Mouse (Mus musculus): ENCODE data around the gene Evl. TPM values are rescaled to one million over a fixed set of nuclear protein-coding genes. Genes with fewer than 3 reads are reported as not detected.

The Evl gene
- polyA plus RNA-seq, 1 experiment: 80.6 TPM

DNA sequence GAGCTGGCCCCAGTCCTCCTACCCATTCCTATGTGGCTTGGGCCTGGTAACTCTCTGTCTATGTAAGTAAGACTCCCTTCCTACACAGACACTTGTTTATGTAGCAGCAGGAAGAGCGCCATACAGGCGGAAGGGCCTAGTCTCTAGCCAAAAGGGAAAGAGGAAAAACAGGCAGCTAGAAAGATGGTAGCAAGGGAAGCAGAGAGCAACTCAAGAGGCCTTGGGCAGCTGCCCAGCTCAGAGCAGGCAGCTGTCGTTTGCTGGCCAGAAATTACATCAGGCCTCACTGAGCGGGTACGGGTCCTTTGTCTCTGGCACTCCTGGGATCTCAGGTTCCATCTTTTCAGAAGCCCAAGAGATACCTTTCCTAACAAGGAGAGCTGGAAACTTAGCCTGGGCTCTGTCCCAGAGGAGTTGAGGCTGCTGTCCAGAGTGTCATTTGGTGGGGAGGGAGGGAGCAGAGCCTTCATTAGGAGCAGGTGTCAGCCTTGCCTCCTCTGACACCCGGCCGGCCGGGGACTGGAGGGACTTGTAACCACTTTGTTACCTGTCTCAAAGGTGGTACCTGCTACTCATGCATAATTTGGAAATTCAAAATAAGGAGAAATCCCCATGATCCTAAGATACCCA lies 114.2 kb downstream of the Evl start:
- TF ChIP-seq CTCF (IDR thresholded peaks at IDR 0.05; ENCODE audit: borderline replicate concordance, insufficient read depth, low read length) (no peak), POLR2A (IDR thresholded peaks at IDR 0.05; ENCODE audit: low read depth, low read length) (no peak)
- Histone ChIP-seq H3K4me1 (ENCODE audit: control insufficient read depth, insufficient read depth, low read length) (no peaks in the 10 kb centered on the region), H3K27ac (ENCODE audit: insufficient read depth, low read length) (no peak overlapping the region), H3K4me3 (ENCODE audit: insufficient read depth, low read length) (no peak overlapping the region)

- TF ChIP-seq POLR2A (IDR thresholded peaks at IDR 0.05; ENCODE audit: low read depth, low read length) (no peak), CTCF (IDR thresholded peaks at IDR 0.05; ENCODE audit: borderline replicate concordance, insufficient read depth, low read length) (no peak)
These were observed 117.0 kb downstream of the Evl start for GRCm38 (mm10) chr12:108671541-108671940.

GRCm38 (mm10) chr12:108672908-108673307 lies 118.4 kb downstream of the Evl start:
- Histone ChIP-seq H3K4me3 (ENCODE audit: insufficient read depth, low read length) (no peak overlapping the region), H3K4me1 (ENCODE audit: control insufficient read depth, insufficient read depth, low read length) (no peaks in the 10 kb centered on the region; the same call in 1 of the 2 replicates), H3K27ac (ENCODE audit: insufficient read depth, low read length) (no peak overlapping the region)
- TF ChIP-seq CTCF (IDR thresholded peaks at IDR 0.05; ENCODE audit: borderline replicate concordance, insufficient read depth, low read length) (no peak), POLR2A (IDR thresholded peaks at IDR 0.05; ENCODE audit: low read depth, low read length) (no peak)

More at GRCm38 (mm10) chr12:108671541-108671940, 117.0 kb downstream of the Evl start:
- Histone ChIP-seq H3K4me3 (ENCODE audit: insufficient read depth, low read length) (no peak overlapping the region), H3K27ac (ENCODE audit: insufficient read depth, low read length) (no peak overlapping the region), H3K4me1 (ENCODE audit: control insufficient read depth, insufficient read depth, low read length) (no peaks in the 10 kb centered on the region; the same call in 1 of the 2 replicates)

DNA sequence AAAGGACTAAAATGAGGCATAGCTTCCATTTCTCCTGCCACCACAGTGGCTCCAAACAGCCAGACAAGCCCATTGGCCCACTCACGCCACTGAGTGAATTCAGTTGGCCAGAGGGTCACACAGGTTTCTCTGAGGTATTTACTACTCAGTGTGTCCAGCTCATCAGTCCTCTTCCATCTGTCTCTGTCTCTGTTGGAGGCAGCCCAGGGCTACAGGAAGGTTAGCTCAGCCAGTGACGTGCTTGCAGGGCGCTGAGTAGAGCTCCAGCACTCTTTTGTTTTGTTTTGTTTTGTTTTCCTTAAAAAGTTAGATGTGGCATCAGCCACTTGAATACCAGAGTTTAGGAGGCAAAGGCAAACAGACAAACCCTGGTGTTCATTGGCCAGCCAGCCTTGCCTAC lies 119.0 kb downstream of the Evl start:
- TF ChIP-seq CTCF (IDR thresholded peaks at IDR 0.05; ENCODE audit: borderline replicate concordance, insufficient read depth, low read length) (no peak), POLR2A (IDR thresholded peaks at IDR 0.05; ENCODE audit: low read depth, low read length) (no peak)
- no peaks in the 10 kb centered on the region; the same call in 1 of the 2 replicates for H3K4me1 ChIP-seq (ENCODE audit: control insufficient read depth, insufficient read depth, low read length)
- no peak overlapping the region for H3K27ac ChIP-seq (ENCODE audit: insufficient read depth, low read length)
- H3K4me3 ChIP-seq (ENCODE audit: insufficient read depth, low read length): no peak overlapping the region

DNA sequence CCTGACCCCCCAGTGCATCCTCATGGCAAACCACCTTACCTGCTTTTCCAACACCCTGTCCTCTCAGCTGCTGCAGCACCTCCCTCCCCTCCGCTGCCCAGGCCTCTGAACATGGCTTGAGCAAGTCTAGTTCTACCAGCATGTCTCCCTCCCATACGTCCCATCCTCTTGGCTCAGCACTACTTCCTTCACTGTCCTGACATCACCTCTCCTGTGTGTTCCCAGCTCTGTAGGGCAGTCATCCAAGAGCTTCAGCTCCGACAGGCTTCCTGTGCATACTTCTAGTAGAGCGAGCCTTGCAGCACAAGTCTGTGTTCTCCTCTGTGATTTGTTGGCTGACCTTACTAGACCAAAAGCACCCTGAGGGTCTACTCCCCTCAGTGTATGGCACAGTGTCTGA lies 120.0 kb downstream of the Evl start:
- H3K27ac ChIP-seq (ENCODE audit: insufficient read depth, low read length): no peak overlapping the region
- TF ChIP-seq CTCF (IDR thresholded peaks at IDR 0.05; ENCODE audit: borderline replicate concordance, insufficient read depth, low read length): no peak
- no peak for TF ChIP-seq POLR2A (IDR thresholded peaks at IDR 0.05; ENCODE audit: low read depth, low read length)
- H3K4me1 ChIP-seq (ENCODE audit: control insufficient read depth, insufficient read depth, low read length): no peaks in the 10 kb centered on the region; the same call in 1 of the 2 replicates
- H3K4me3 ChIP-seq (ENCODE audit: insufficient read depth, low read length): no peak overlapping the region

DNA sequence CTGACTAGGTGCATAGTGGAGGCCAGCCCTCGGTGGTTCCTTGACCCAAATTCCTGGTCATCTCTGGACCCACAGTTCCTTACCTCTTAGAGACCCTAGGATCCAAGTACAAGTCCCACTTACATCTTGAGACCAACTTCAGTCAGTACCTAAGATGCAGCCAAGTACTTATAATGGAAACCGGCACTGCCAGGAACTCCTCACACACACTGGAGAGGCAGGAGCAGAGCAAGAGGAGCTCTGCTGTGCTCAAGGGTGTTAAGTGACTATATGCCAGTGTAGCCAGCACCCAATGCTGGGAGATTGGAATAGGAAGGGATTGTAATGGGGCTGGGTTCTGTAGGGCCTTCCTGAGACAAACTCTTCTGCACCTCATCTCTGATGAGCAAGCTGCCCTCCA lies 120.4 kb downstream of the Evl start:
- Histone ChIP-seq H3K27ac (ENCODE audit: insufficient read depth, low read length) (no peak overlapping the region; the same call in 1 of the 2 replicates), H3K4me3 (ENCODE audit: insufficient read depth, low read length) (no peak overlapping the region), H3K4me1 (ENCODE audit: control insufficient read depth, insufficient read depth, low read length) (no peaks in the 10 kb centered on the region; the same call in 1 of the 2 replicates)
- TF ChIP-seq POLR2A (IDR thresholded peaks at IDR 0.05; ENCODE audit: low read depth, low read length): no peak
- no peak for TF ChIP-seq CTCF (IDR thresholded peaks at IDR 0.05; ENCODE audit: borderline replicate concordance, insufficient read depth, low read length)

DNA sequence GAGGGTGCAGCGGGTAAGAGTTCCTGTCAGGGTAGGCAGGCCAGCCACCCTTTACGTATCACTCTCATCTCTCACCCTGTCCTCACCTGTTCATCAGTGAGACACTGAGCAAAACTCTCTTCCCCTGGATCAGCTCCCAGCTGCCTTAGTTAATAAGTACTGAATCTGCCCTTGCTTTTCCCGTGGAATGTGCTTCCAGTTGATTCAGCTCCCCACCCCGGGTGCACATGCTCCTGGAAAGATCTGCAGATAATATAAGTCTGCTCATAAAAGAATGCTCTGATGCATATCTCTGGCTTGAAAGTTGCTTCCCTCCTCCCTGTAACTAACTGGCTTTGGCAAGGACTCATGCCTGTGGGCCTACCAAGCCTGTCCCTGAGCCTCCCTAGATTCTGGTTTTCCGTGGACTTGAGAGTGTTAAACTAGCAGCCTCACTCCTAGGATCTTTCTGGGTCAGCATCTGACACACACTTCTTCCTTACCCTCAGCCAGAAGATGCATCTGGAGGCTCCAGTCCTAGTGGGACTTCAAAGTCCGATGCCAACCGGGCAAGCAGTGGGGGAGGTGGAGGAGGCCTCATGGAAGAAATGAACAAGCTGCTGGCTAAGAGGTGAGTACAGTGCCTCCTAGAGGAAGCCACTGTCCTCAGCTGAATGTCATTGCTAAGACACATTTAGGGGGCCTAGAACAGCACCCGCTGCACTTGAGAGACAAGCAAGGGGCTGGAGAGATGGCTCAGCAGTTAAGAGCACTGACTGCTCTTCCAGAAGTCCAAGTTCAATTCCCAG lies 121.3 kb downstream of the Evl start:
- peak overlapping the region; percentile 80; the same call in 1 of the 2 replicates for H3K27ac ChIP-seq (ENCODE audit: insufficient read depth, low read length)
- TF ChIP-seq CTCF (IDR thresholded peaks at IDR 0.05; ENCODE audit: borderline replicate concordance, insufficient read depth, low read length) (0 out of 2 replicates have a peak, but pooled peaks have one; percentile 14), POLR2A (IDR thresholded peaks at IDR 0.05; ENCODE audit: low read depth, low read length) (no peak)
- H3K4me3 ChIP-seq (ENCODE audit: insufficient read depth, low read length): no peak overlapping the region

GRCm38 (mm10) chr12:108677116-108677515 lies 122.6 kb downstream of the Evl start:
- Histone ChIP-seq H3K4me1 (ENCODE audit: control insufficient read depth, insufficient read depth, low read length) (no peaks in the 10 kb centered on the region; the same call in 1 of the 2 replicates), H3K27ac (ENCODE audit: insufficient read depth, low read length) (no peak overlapping the region), H3K4me3 (ENCODE audit: insufficient read depth, low read length) (no peak overlapping the region)
- TF ChIP-seq POLR2A (IDR thresholded peaks at IDR 0.05; ENCODE audit: low read depth, low read length) (no peak), CTCF (IDR thresholded peaks at IDR 0.05; ENCODE audit: borderline replicate concordance, insufficient read depth, low read length) (no peak)

More for the DNA sequence above, 121.3 kb downstream of the Evl start:
- no peaks in the 10 kb centered on the region; the same call in 1 of the 2 replicates for H3K4me1 ChIP-seq (ENCODE audit: control insufficient read depth, insufficient read depth, low read length)

GRCm38 (mm10) chr12:108678366-108678765 lies 123.8 kb downstream of the Evl start:
- TF ChIP-seq POLR2A (IDR thresholded peaks at IDR 0.05; ENCODE audit: low read depth, low read length) (no peak), CTCF (IDR thresholded peaks at IDR 0.05; ENCODE audit: borderline replicate concordance, insufficient read depth, low read length) (no peak)
- Histone ChIP-seq H3K4me3 (ENCODE audit: insufficient read depth, low read length) (no peak overlapping the region), H3K4me1 (ENCODE audit: control insufficient read depth, insufficient read depth, low read length) (no peaks in the 10 kb centered on the region; the same call in 1 of the 2 replicates), H3K27ac (ENCODE audit: insufficient read depth, low read length) (no peak overlapping the region)

- H3K27ac ChIP-seq (ENCODE audit: insufficient read depth, low read length): no peak overlapping the region
- no peaks in the 10 kb centered on the region for H3K4me1 ChIP-seq (ENCODE audit: control insufficient read depth, insufficient read depth, low read length)
- TF ChIP-seq POLR2A (IDR thresholded peaks at IDR 0.05; ENCODE audit: low read depth, low read length): no peak
- no peak for TF ChIP-seq CTCF (IDR thresholded peaks at IDR 0.05; ENCODE audit: borderline replicate concordance, insufficient read depth, low read length)
- no peak overlapping the region for H3K4me3 ChIP-seq (ENCODE audit: insufficient read depth, low read length)
These were observed 126.3 kb downstream of the Evl start for GRCm38 (mm10) chr12:108680861-108681260.
